Mouse (Mus musculus): ENCODE results near the gene Rapgef1. TPM values are rescaled to one million over a fixed set of nuclear protein-coding genes. Genes with fewer than 3 reads are reported as not detected.

Gene Rapgef1
- polyA plus RNA-seq, 1 experiment from 2014 or later, result 17.8 TPM

GRCm38 (mm10) chr2:29649795-29650457 is 30.4 kb downstream of the Rapgef1 start:
- Histone ChIP-seq H3K27me3 (no peaks in the 10 kb centered on the region), H3K4me2 (no peak overlapping the region), H3K27ac (no peak overlapping the region), H3K4me1 (peaks cover 51% of the 10 kb centered on the region), H3K9me3 (replicated peaks) (no peaks in the 10 kb centered on the region), H3K9ac (no peak overlapping the region), H3K36me3 (ENCODE audit: poor library complexity, severe bottlenecking) (no peaks in the 10 kb centered on the region), H3K4me3 (no peak overlapping the region)
- 88% methylated on average over 10 of the region's 10 CpGs for WGBS
- ATAC-seq, result no peak

- ATAC-seq, result no peak
- no peak overlapping the region for H3K4me2 ChIP-seq
- H3K27ac ChIP-seq, result no peak overlapping the region
- H3K9me3 ChIP-seq (replicated peaks), result no peaks in the 10 kb centered on the region
- H3K9ac ChIP-seq, result no peak overlapping the region
- H3K4me3 ChIP-seq, result no peak overlapping the region
- peaks cover 41% of the 10 kb centered on the region for H3K4me1 ChIP-seq
- WGBS, result 84% methylated on average over 5 of the region's 5 CpGs
- H3K36me3 ChIP-seq (ENCODE audit: poor library complexity, severe bottlenecking), result no peaks in the 10 kb centered on the region
- H3K27me3 ChIP-seq, result no peaks in the 10 kb centered on the region
Measured at GRCm38 (mm10) chr2:29651876-29652275, 32.4 kb downstream of the Rapgef1 start.

- no peak overlapping the region for H3K27ac ChIP-seq
- no peaks in the 10 kb centered on the region for H3K36me3 ChIP-seq (ENCODE audit: poor library complexity, severe bottlenecking)
- peaks cover 32% of the 10 kb centered on the region for H3K4me1 ChIP-seq
- no peak overlapping the region for H3K4me2 ChIP-seq
- no peak overlapping the region for H3K9ac ChIP-seq
- no peaks in the 10 kb centered on the region for H3K9me3 ChIP-seq (replicated peaks)
- no peaks in the 10 kb centered on the region for H3K27me3 ChIP-seq
- 95% methylated on average over 5 of the region's 5 CpGs for WGBS
- no peak overlapping the region for H3K4me3 ChIP-seq
- no peak for ATAC-seq
Measured at GRCm38 (mm10) chr2:29655433-29655832, 35.9 kb downstream of the Rapgef1 start.

GRCm38 (mm10) chr2:29656095-29656494 is 36.6 kb downstream of the Rapgef1 start:
- H3K4me2 ChIP-seq, result no peak overlapping the region

GRCm38 (mm10) chr2:29657089-29657488 is 37.6 kb downstream of the Rapgef1 start:
- H3K9me3 ChIP-seq (replicated peaks), result no peaks in the 10 kb centered on the region
- H3K27ac ChIP-seq, result no peak overlapping the region
- 77% methylated on average over 1 of the region's 1 CpGs for WGBS
- no peaks in the 10 kb centered on the region for H3K27me3 ChIP-seq
- peaks cover 20% of the 10 kb centered on the region for H3K4me1 ChIP-seq
- no peak for ATAC-seq
- H3K9ac ChIP-seq, result no peak overlapping the region
- H3K4me3 ChIP-seq, result no peak overlapping the region
- no peak overlapping the region for H3K4me2 ChIP-seq
- H3K36me3 ChIP-seq (ENCODE audit: poor library complexity, severe bottlenecking), result no peaks in the 10 kb centered on the region

More at GRCm38 (mm10) chr2:29656095-29656494, 36.6 kb downstream of the Rapgef1 start:
- H3K4me3 ChIP-seq, result no peak overlapping the region
- H3K9me3 ChIP-seq (replicated peaks), result no peaks in the 10 kb centered on the region
- H3K36me3 ChIP-seq (ENCODE audit: poor library complexity, severe bottlenecking), result no peaks in the 10 kb centered on the region
- no peak overlapping the region for H3K27ac ChIP-seq
- peaks cover 30% of the 10 kb centered on the region for H3K4me1 ChIP-seq
- WGBS, result 85% methylated on average over 1 of the region's 1 CpGs
- ATAC-seq, result no peak
- H3K9ac ChIP-seq, result no peak overlapping the region
- no peaks in the 10 kb centered on the region for H3K27me3 ChIP-seq

GRCm38 (mm10) chr2:29661751-29662191 is 42.3 kb downstream of the Rapgef1 start:
- Histone ChIP-seq H3K4me2 (no peak overlapping the region), H3K9ac (no peak overlapping the region), H3K4me1 (peaks cover 24% of the 10 kb centered on the region), H3K36me3 (ENCODE audit: poor library complexity, severe bottlenecking) (no peaks in the 10 kb centered on the region), H3K27me3 (no peaks in the 10 kb centered on the region), H3K27ac (no peak overlapping the region), H3K4me3 (no peak overlapping the region), H3K9me3 (replicated peaks) (no peaks in the 10 kb centered on the region)
- WGBS, result 96% methylated on average over 6 of the region's 6 CpGs
- ATAC-seq, result no peak

GRCm38 (mm10) chr2:29663260-29663877 is 43.8 kb downstream of the Rapgef1 start:
- no peak for ATAC-seq

GRCm38 (mm10) chr2:29665421-29665820 is 45.9 kb downstream of the Rapgef1 start:
- Histone ChIP-seq H3K4me3 (no peak overlapping the region), H3K9me3 (replicated peaks) (no peaks in the 10 kb centered on the region), H3K4me1 (peaks cover 41% of the 10 kb centered on the region), H3K36me3 (ENCODE audit: poor library complexity, severe bottlenecking) (no peaks in the 10 kb centered on the region), H3K4me2 (no peak overlapping the region), H3K27ac (no peak overlapping the region), H3K9ac (no peak overlapping the region), H3K27me3 (no peaks in the 10 kb centered on the region)
- WGBS, result 89% methylated on average over 5 of the region's 5 CpGs
- ATAC-seq, result no peak

More at GRCm38 (mm10) chr2:29663260-29663877, 43.8 kb downstream of the Rapgef1 start:
- H3K4me2 ChIP-seq, result no peak overlapping the region
- no peak overlapping the region for H3K27ac ChIP-seq
- no peak overlapping the region for H3K4me3 ChIP-seq
- peaks cover 26% of the 10 kb centered on the region for H3K4me1 ChIP-seq
- H3K36me3 ChIP-seq (ENCODE audit: poor library complexity, severe bottlenecking), result no peaks in the 10 kb centered on the region
- no peaks in the 10 kb centered on the region for H3K27me3 ChIP-seq
- H3K9me3 ChIP-seq (replicated peaks), result no peaks in the 10 kb centered on the region
- 40% methylated on average over 4 of the region's 4 CpGs for WGBS
- no peak overlapping the region for H3K9ac ChIP-seq

GRCm38 (mm10) chr2:29666589-29666988 is 47.1 kb downstream of the Rapgef1 start:
- no peaks in the 10 kb centered on the region for H3K36me3 ChIP-seq (ENCODE audit: poor library complexity, severe bottlenecking)
- 18% methylated on average over 7 of the region's 7 CpGs for WGBS
- H3K27ac ChIP-seq, result no peak overlapping the region
- peaks cover 53% of the 10 kb centered on the region for H3K4me1 ChIP-seq
- H3K9me3 ChIP-seq (replicated peaks), result no peaks in the 10 kb centered on the region
- no peak for ATAC-seq
- no peak overlapping the region for H3K4me3 ChIP-seq
- no peak overlapping the region; the same call in 1 of the 2 replicates for H3K9ac ChIP-seq
- no peak overlapping the region for H3K4me2 ChIP-seq
- H3K27me3 ChIP-seq, result no peaks in the 10 kb centered on the region

- Histone ChIP-seq H3K4me3 (no peak overlapping the region), H3K27ac (no peak overlapping the region), H3K4me2 (no peak overlapping the region), H3K9ac (no peak overlapping the region), H3K27me3 (no peaks in the 10 kb centered on the region), H3K36me3 (ENCODE audit: poor library complexity, severe bottlenecking) (no peaks in the 10 kb centered on the region), H3K4me1 (peaks cover 57% of the 10 kb centered on the region), H3K9me3 (replicated peaks) (no peaks in the 10 kb centered on the region)
- 87% methylated on average over 4 of the region's 4 CpGs for WGBS
- ATAC-seq, result no peak
Measured at GRCm38 (mm10) chr2:29667109-29667508, 47.6 kb downstream of the Rapgef1 start.

GRCm38 (mm10) chr2:29668011-29668691 is 48.6 kb downstream of the Rapgef1 start:
- H3K9ac ChIP-seq, result no peak overlapping the region
- H3K27me3 ChIP-seq, result no peaks in the 10 kb centered on the region
- H3K9me3 ChIP-seq (replicated peaks), result no peaks in the 10 kb centered on the region
- WGBS, result 89% methylated on average over 7 of the region's 7 CpGs
- no peak overlapping the region for H3K27ac ChIP-seq
- no peak overlapping the region for H3K4me2 ChIP-seq
- ATAC-seq, result no peak
- H3K4me1 ChIP-seq, result peaks cover 54% of the 10 kb centered on the region
- H3K4me3 ChIP-seq, result no peak overlapping the region
- H3K36me3 ChIP-seq (ENCODE audit: poor library complexity, severe bottlenecking), result no peaks in the 10 kb centered on the region

- Histone ChIP-seq H3K4me2 (no peak overlapping the region), H3K4me1 (peaks cover 49% of the 10 kb centered on the region), H3K9me3 (replicated peaks) (no peaks in the 10 kb centered on the region), H3K36me3 (ENCODE audit: poor library complexity, severe bottlenecking) (no peaks in the 10 kb centered on the region), H3K9ac (no peak overlapping the region; the same call in 1 of the 2 replicates), H3K27ac (no peak overlapping the region), H3K4me3 (no peak overlapping the region), H3K27me3 (no peaks in the 10 kb centered on the region)
- no peak for ATAC-seq
- WGBS, result 86% methylated on average over 4 of the region's 4 CpGs
Measured at GRCm38 (mm10) chr2:29668963-29669362, 49.4 kb downstream of the Rapgef1 start.
